Mouse (Mus musculus): ENCODE measurements at regions not wholly inside any gene's neighbourhood (a gene's known extent, or its start where the extent isn't known, plus 50 kb on each side); places are given as distances from the start of the nearest gene placed in this dataset.
A peak's percentile ranks its signal among the peaks of the same experiment; 100 is the strongest.

GRCm38 (mm10) chr16:62288948-62289347 lies 497.7 kb downstream of the Nsun3 start:
- TF ChIP-seq CTCF (conservative IDR thresholded peaks at IDR 0.05) = no peak
- Histone ChIP-seq H3K27ac (peak overlapping the region; percentile 59; the same call in 1 of the 2 replicates), H3K4me3 (no peak overlapping the region)
- DNase-seq (ENCODE audit: low spot score in 2 of 2) = peak; percentile 17 to 42

Data from layer of hippocampus, adult 2 months (tissue).